Mouse (Mus musculus): ENCODE data around the gene Slc39a11. TPM values are rescaled to one million over a fixed set of nuclear protein-coding genes. Genes with fewer than 3 reads are reported as not detected.

Slc39a11 gene
- total and polyA plus RNA-seq, 3 experiments, result 5.0 to 9.9 (median 5.3) TPM

DNA sequence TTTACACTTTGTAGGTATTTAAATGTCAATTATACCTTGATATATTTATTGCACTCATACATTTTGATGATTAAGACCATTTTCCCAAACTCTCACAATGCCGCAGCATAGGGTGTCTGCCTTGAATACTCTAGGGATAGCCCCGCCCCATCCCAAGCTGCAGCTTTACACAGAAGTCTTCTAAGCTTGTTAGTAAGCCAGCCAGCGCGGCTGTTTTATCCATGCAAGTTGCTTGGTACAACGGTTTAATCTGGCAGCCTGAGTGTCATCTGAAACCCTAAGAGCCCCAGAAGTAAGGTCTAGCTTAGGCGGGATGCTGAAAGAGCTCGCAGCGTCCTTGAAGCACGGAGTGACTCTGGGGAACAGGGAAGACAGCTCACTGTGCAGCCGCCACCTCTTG, 238.1 kb downstream of the Slc39a11 start:
- H3K36me3 ChIP-seq (replicated peaks), result no peaks in the 10 kb centered on the region
- TF ChIP-seq TAL1 (conservative IDR thresholded peaks at IDR 0.05; ENCODE audit: low read depth, low read length), result no peak
- TF ChIP-seq GATA2 (IDR thresholded peaks at IDR 0.05; ENCODE audit: borderline replicate concordance, low read depth, low read length), result no peak
- no peak for TF ChIP-seq POLR2AphosphoS5 (IDR thresholded peaks at IDR 0.05; ENCODE audit: insufficient replicate concordance, low read depth, low read length)
- TF ChIP-seq GATA1 (IDR thresholded peaks at IDR 0.05; ENCODE audit: borderline replicate concordance, low read length), result no peak
- TF ChIP-seq CTCF (IDR thresholded peaks at IDR 0.05; ENCODE audit: low read depth, low read length), result no peak
- no peaks in the 10 kb centered on the region for H3K27me3 ChIP-seq (ENCODE audit: insufficient read depth, low read length)
- DNase-seq (ENCODE audit: low spot score) (no peak), ATAC-seq (ENCODE audit: extremely low read depth, insufficient number of reproducible peaks, low FRiP score, poor library complexity, severe bottlenecking) (no peak)
- H3K4me3 ChIP-seq (ENCODE audit: low read depth, low read length), result no peak overlapping the region
- H3K9me3 ChIP-seq (replicated peaks), result peaks cover 42% of the 10 kb centered on the region
- H3K4me1 ChIP-seq (ENCODE audit: insufficient read depth, low read depth, low read length), result no peaks in the 10 kb centered on the region

DNA sequence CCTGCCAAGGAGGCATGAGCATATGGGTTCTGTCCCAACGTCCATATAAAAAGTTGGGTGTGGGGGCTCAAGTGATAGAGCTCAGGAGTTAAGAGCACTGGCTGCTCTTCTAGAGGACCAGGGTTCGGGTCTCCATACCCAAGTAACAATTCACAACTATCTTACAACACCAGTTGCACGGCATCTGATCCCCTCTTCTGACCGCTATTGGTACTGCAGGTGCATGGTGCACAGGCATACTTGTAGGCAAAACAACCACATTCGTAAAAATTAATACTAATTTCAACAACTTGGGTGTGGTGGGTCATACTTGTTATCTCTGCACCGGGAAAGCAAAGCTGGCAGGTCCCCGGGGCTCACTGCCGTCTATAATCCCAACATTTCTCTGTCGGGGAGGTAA, 240.8 kb downstream of the Slc39a11 start:
- TF ChIP-seq CTCF (IDR thresholded peaks at IDR 0.05; ENCODE audit: low read depth, low read length) (no peak), GATA1 (IDR thresholded peaks at IDR 0.05; ENCODE audit: borderline replicate concordance, low read length) (no peak), TAL1 (conservative IDR thresholded peaks at IDR 0.05; ENCODE audit: low read depth, low read length) (no peak), GATA2 (IDR thresholded peaks at IDR 0.05; ENCODE audit: borderline replicate concordance, low read depth, low read length) (no peak), POLR2AphosphoS5 (IDR thresholded peaks at IDR 0.05; ENCODE audit: insufficient replicate concordance, low read depth, low read length) (no peak)
- Histone ChIP-seq H3K36me3 (replicated peaks) (no peaks in the 10 kb centered on the region), H3K4me1 (ENCODE audit: insufficient read depth, low read depth, low read length) (no peaks in the 10 kb centered on the region), H3K4me3 (ENCODE audit: low read depth, low read length) (no peak overlapping the region), H3K9me3 (replicated peaks) (peaks cover 47% of the 10 kb centered on the region), H3K27me3 (ENCODE audit: insufficient read depth, low read length) (no peaks in the 10 kb centered on the region)
- DNase-seq (ENCODE audit: low spot score) (no peak), ATAC-seq (ENCODE audit: extremely low read depth, insufficient number of reproducible peaks, low FRiP score, poor library complexity, severe bottlenecking) (no peak)

DNA sequence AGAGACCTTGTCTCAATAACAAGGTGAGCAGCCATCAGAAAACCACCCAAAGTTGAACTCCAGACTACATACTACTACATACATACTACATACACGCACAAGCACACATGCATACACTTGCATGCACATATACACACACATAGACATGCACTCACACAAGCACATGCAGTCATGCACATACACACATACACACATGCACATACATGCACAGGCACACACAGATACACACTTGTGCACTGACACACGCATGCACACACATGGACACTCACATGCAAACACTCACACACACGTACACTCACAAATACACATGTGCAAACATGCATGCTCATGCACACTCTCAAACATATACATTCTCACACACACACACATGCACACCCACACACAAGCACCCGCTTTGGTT, 242.4 kb downstream of the Slc39a11 start:
- TF ChIP-seq POLR2AphosphoS5 (IDR thresholded peaks at IDR 0.05; ENCODE audit: insufficient replicate concordance, low read depth, low read length), result no peak
- TF ChIP-seq TAL1 (conservative IDR thresholded peaks at IDR 0.05; ENCODE audit: low read depth, low read length), result no peak
- TF ChIP-seq GATA2 (IDR thresholded peaks at IDR 0.05; ENCODE audit: borderline replicate concordance, low read depth, low read length), result no peak
- no peak for TF ChIP-seq CTCF (IDR thresholded peaks at IDR 0.05; ENCODE audit: low read depth, low read length)
- no peak for TF ChIP-seq GATA1 (IDR thresholded peaks at IDR 0.05; ENCODE audit: borderline replicate concordance, low read length)
- Histone ChIP-seq H3K9me3 (replicated peaks) (peaks cover 48% of the 10 kb centered on the region), H3K27me3 (ENCODE audit: insufficient read depth, low read length) (no peaks in the 10 kb centered on the region), H3K4me1 (ENCODE audit: insufficient read depth, low read depth, low read length) (no peaks in the 10 kb centered on the region), H3K4me3 (ENCODE audit: low read depth, low read length) (no peak overlapping the region), H3K36me3 (replicated peaks) (no peaks in the 10 kb centered on the region)
- DNase-seq (ENCODE audit: low spot score) (no peak), ATAC-seq (ENCODE audit: extremely low read depth, insufficient number of reproducible peaks, low FRiP score, poor library complexity, severe bottlenecking) (no peak)

DNA sequence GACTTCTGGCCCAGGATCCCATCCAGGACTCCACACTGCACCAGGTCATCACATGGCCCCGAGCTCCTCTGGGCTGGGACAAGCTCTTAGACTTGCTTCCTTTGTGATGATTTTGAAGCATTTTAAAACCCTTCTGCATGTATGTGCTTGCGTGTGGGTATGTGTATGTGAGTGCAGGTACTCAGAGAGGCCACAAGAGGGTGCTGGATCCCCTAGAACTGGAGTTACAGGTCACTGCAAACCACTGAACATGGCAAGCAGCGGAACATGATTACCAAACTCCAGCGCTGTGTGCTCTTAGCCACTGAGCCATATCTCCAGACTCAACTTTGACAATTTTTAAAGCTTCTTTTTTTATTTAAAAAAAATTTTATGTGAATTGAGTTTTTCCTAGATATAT, 249.0 kb downstream of the Slc39a11 start:
- DNase-seq (ENCODE audit: low spot score), result no peak
- H3K9me3 ChIP-seq (replicated peaks), result peaks cover 62% of the 10 kb centered on the region
- no peaks in the 10 kb centered on the region for H3K27me3 ChIP-seq (ENCODE audit: insufficient read depth, low read length)
- H3K4me1 ChIP-seq (ENCODE audit: insufficient read depth, low read depth, low read length), result no peaks in the 10 kb centered on the region
- H3K36me3 ChIP-seq (replicated peaks), result no peaks in the 10 kb centered on the region
- TF ChIP-seq TAL1 (conservative IDR thresholded peaks at IDR 0.05; ENCODE audit: low read depth, low read length) (no peak), GATA1 (IDR thresholded peaks at IDR 0.05; ENCODE audit: borderline replicate concordance, low read length) (no peak), GATA2 (IDR thresholded peaks at IDR 0.05; ENCODE audit: borderline replicate concordance, low read depth, low read length) (no peak), POLR2AphosphoS5 (IDR thresholded peaks at IDR 0.05; ENCODE audit: insufficient replicate concordance, low read depth, low read length) (no peak), CTCF (IDR thresholded peaks at IDR 0.05; ENCODE audit: low read depth, low read length) (no peak)
- H3K4me3 ChIP-seq (ENCODE audit: low read depth, low read length), result no peak overlapping the region
- ATAC-seq (ENCODE audit: extremely low read depth, insufficient number of reproducible peaks, low FRiP score, poor library complexity, severe bottlenecking), result no peak

DNA sequence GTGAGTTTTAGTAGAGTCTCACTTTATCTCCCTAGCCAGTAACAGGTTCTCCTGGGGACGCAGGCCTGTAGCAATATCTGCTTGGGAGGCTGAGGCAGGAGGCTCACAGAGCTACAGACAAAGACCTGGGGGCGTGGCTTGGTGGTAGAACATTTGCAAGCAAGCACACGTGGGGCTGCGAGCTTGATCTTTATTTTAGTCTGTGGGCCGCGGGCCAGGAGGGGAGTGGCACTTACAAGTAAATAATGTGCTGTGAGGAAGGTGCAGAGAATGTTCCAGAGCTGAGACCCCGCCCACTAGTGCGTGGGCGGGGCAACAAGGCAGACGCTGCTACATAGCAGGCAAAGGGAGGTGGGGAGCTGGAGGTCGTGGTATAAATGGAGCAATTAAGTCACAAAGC, 250.3 kb downstream of the Slc39a11 start:
- no peaks in the 10 kb centered on the region for H3K27me3 ChIP-seq (ENCODE audit: insufficient read depth, low read length)
- no peaks in the 10 kb centered on the region for H3K4me1 ChIP-seq (ENCODE audit: insufficient read depth, low read depth, low read length)
- no peak for ATAC-seq (ENCODE audit: extremely low read depth, insufficient number of reproducible peaks, low FRiP score, poor library complexity, severe bottlenecking)
- no peak overlapping the region for H3K4me3 ChIP-seq (ENCODE audit: low read depth, low read length)
- TF ChIP-seq GATA1 (IDR thresholded peaks at IDR 0.05; ENCODE audit: borderline replicate concordance, low read length) (no peak), TAL1 (conservative IDR thresholded peaks at IDR 0.05; ENCODE audit: low read depth, low read length) (no peak)
- H3K36me3 ChIP-seq (replicated peaks), result peaks cover 1% of the 10 kb centered on the region
- no peak for DNase-seq (ENCODE audit: low spot score)
- H3K9me3 ChIP-seq (replicated peaks), result peaks cover 68% of the 10 kb centered on the region

DNA sequence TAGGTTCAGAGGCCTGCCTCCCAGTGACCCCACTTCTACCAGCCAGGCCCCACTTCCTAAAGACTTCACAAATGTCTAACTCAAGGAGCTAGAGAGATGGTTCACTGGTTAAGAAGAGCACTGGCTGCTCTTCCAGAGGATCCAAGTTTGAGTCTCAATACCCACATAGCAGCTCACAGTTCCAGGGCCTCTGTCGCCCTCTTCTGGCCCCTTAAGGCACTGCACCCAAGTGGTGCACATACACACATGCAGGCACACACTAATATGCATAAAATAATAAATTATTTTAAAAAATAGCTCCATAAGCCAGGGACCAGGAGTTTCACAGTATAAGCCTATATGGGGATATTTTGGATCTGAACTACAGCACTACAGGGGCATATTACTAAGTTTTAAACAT, 252.5 kb downstream of the Slc39a11 start:
- no peak for ATAC-seq (ENCODE audit: extremely low read depth, insufficient number of reproducible peaks, low FRiP score, poor library complexity, severe bottlenecking)
- Histone ChIP-seq H3K4me1 (ENCODE audit: insufficient read depth, low read depth, low read length) (no peaks in the 10 kb centered on the region), H3K4me3 (ENCODE audit: low read depth, low read length) (no peak overlapping the region), H3K9me3 (replicated peaks) (peaks cover 77% of the 10 kb centered on the region), H3K36me3 (replicated peaks) (peaks cover 3% of the 10 kb centered on the region), H3K27me3 (ENCODE audit: insufficient read depth, low read length) (no peaks in the 10 kb centered on the region)
- DNase-seq (ENCODE audit: low spot score), result no peak
- TF ChIP-seq POLR2AphosphoS5 (IDR thresholded peaks at IDR 0.05; ENCODE audit: insufficient replicate concordance, low read depth, low read length) (no peak), GATA1 (IDR thresholded peaks at IDR 0.05; ENCODE audit: borderline replicate concordance, low read length) (no peak), GATA2 (IDR thresholded peaks at IDR 0.05; ENCODE audit: borderline replicate concordance, low read depth, low read length) (no peak), TAL1 (conservative IDR thresholded peaks at IDR 0.05; ENCODE audit: low read depth, low read length) (no peak), CTCF (IDR thresholded peaks at IDR 0.05; ENCODE audit: low read depth, low read length) (no peak)
